Mouse (Mus musculus): ENCODE measurements around the gene Lipt2. TPM values are rescaled to one million over a fixed set of nuclear protein-coding genes. Genes with fewer than 3 reads are reported as not detected.

The Lipt2 gene
- 1 to 10 TPM; 3.4 to 4.1 TPM for total RNA-seq (2021)
- long read RNA-seq, experiment 1, partial matches to known transcripts, result 0 of 2 reads
- long read RNA-seq, experiment 1, other reads (novel, unspliced or antisense), result 0 of 2 reads
- long read RNA-seq, experiment 2, partial matches to known transcripts, result 0 of 3 reads
- long read RNA-seq, experiment 2, other reads (novel, unspliced or antisense), result 0 of 3 reads

DNA sequence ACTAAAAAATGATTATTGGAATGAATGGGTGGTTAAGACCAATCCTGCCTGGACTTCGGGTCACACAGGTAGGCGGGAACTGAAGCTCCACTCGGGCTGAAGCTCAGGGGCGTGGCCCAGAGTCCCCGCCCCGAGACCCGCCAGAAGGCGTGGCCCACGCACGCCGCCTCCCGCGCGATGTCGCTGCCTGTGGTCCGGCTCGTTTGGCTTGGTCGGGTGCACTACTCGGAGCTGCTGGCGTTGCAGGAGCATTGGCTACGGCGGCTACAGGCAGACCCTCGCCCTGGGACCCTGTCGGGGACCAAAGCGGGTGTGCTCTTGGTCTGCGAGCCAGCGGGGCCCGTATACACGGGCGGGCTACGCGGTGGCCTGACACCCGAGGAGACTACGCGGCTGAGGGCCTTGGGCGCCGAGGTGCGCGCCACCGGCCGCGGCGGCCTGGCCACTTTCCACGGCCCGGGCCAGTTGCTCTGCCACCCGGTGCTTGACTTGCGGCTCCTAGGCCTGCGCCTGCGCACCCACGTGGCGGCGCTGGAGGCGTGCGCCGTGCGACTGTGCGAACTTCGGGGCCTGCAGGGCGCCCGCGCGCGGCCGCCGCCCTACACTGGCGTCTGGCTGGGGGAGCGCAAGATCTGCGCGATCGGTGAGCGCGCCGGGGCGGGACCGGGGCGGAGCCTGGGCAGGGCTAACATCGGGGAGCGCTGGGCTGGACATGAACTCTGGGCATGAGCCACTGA lies at the start of gene Lipt2:
Gene Lipt2, plus strand, starts transcription at position 173 of the 737 bp plus-strand sequence.
- DNase-seq (ENCODE audit: low spot score in 2 of 2), result peak; percentile 94 to 95

DNA sequence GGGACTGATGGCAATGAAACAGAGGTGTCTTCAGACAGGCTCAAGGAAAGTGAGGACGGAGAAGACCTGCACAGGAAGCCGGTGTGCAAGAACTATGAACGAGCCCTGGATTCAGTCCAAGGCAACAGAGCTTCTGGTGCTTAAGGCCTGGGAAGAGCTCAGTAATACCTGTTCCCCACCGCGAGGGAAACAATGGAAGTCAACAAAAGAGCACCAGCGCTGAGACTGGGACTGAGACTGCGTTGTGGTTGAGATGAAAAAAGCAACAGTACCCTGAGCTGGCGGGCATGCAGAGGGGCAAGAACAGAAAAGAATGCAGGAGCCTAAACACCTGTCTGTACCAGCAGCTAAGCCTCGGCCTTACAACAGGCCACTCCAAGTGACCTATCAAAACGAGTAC lies 47.6 kb upstream of the Lipt2 start:
- no peak for DNase-seq (ENCODE audit: low spot score in 2 of 2)

DNA sequence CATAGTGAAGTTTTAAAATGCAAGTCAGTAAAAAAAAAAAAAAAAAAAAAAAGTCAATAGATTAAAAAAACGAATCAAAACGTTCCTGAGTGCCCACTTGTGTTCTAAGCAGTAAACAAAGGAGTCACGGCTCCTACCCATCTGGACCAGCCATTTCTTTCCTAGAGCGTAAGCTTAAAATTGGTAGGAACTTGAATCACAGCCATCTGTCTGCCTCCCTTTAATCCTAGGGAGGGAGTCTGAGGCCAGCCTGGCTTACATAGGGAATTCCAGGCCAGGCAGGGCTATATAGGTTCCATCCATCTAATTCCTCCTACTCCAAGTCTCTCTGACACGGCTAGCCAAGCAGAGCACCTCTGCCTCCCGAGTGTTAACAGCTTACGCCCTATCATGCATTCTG lies 45.3 kb upstream of the Lipt2 start:
- no peak for DNase-seq (ENCODE audit: low spot score in 2 of 2)

DNA sequence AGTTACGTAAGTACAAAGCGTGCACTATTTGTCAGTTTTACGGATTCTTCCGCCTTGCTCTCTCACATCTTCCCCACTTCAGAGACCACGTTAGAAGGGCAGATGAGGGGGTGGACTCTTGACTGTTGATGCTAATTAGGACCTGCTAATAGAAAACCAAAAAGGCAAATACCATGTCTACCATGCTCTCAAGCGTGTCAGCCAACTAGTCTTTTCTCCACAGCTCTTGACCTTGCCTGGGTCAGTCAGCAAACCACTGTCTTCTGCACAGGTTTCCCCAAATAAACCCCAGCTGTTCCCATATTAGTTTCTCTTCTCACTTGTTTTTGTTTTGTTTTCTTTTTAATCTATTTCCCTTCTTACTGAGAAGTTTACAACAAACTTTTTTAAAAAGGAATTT lies 44.8 kb upstream of the Lipt2 start:
- no peak for DNase-seq (ENCODE audit: low spot score in 2 of 2)

DNA sequence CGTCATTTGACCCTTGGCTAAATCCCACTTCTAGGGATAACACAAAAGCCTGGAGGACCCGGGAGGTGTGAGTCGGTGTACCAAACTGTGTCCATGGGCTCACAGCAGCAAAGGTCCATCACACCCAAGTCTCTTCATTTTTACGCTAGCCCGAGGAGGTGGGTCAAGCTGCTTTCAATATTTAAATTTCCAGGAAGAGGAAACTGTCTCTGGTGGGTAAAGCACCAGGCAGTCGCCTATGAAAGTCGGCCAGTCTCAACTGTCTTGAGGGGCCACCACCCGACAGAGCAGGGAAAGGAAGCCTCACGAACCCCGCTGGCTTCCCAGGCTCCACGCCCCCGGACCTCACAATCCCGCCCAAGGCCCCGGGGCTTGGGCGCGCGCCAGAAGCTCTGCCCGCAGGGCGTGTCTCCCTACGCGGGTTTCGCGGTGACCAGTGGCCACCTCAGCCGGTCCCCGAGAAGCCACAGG lies 38.3 kb upstream of the Lipt2 start:
- DNase-seq (ENCODE audit: low spot score in 2 of 2), result peak in 1 of 2 experiments; percentile 66

DNA sequence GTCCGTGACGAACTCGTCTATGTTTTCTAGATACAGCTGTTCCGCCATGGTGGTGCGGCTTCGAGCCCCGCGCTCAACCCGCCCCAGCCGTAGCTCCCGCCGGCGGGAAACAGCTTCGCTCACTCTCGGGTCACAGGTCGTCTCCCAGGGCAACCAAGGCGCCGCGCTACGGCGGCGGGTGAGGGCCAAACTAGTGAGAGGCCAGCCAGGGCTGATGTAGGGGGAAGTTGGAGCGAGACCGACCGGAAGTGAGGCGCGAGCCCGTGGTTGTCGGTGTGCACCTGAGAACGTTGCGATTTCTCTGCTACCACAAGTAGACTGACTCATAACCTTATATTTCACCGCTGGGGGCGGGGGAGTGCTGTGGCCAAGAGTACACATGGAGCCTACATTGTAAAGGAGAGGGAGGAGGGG lies 37.7 kb upstream of the Lipt2 start, which contains the start of gene Pold3:
Gene Pold3, minus strand, starts transcription at position 190 of the 414 bp plus-strand sequence.
- DNase-seq (ENCODE audit: low spot score in 2 of 2), result peak; percentile 100

DNA sequence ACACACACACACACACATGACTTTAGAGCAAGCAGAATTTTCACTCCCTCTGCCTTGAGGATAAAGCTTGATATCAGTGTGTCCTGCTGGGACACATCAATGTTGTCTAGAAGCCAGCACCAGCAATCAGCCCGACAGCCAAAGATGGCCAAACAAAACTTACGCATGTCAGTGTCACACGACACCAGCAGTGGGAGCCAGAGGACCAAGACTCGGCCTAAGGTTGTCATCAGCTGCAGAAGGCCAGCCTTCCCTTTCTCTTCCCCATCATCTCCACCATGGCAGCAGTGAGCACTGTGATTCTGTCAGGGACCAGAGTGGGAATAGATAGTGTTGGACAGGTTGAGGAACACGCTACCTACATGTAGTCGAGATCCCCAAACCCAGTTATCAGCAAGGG lies 35.6 kb upstream of the Lipt2 start:
- peak; percentile 11 to 28 for DNase-seq (ENCODE audit: low spot score in 2 of 2)

DNA sequence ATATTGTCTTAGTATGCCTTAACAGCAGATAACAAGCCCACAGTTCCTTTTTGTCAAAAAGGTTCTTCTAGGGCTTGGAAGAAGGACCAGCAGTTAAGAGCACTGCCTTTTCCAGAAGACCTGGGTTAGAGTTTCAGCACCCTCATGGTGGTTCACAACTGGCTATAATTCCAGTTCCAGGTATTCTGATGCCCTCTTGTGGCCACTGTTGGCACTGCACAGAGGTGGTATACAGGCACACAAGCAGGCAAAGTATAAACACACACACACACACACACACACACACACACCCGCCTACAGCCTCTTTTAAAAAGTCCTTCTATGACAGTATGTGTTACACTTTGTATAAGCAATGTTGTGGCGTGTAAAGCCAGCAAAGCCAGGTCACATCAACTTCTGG lies 34.9 kb upstream of the Lipt2 start:
- peak; percentile 18 to 44 for DNase-seq (ENCODE audit: low spot score in 2 of 2)

DNA sequence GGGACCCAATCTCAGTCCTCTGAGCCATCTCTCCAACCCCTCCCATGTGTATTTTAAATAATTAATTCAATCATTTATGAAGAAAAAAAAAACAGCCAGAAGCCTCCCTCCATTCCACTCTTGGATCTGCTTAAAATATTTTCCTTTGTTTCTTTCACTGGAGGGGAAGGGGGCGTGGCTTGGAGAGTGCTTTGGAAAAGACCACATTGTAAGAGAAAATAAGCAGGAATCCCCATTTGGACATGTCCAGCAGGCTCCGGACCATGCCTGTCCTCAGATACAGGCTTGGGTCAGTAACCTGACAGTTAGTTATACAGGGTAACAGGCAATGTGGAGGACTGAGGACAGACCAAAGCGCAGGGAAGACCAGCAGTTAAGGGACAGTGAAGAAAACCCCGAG lies 33.9 kb upstream of the Lipt2 start:
- no peak for DNase-seq (ENCODE audit: low spot score in 2 of 2)

DNA sequence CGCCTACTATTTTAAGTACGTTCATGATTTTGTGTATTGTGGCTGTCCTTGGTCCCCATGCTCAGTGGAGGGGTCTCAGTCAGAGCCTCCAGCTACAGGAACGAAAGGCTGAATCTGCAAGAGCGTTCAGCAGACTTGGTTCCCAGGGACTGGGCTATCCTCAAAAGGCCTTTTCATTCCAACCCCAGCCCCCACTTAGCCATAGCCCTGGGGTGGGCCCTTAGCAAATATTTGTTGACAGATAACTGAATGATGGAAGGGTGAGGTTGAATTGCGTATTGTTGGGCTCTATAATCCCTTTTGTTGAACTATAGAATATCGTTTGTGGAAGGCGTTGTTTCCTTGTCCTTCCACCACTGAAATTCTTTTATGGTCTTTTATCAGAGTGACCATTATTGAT lies 32.6 kb upstream of the Lipt2 start:
- no peak for DNase-seq (ENCODE audit: low spot score in 2 of 2)

DNA sequence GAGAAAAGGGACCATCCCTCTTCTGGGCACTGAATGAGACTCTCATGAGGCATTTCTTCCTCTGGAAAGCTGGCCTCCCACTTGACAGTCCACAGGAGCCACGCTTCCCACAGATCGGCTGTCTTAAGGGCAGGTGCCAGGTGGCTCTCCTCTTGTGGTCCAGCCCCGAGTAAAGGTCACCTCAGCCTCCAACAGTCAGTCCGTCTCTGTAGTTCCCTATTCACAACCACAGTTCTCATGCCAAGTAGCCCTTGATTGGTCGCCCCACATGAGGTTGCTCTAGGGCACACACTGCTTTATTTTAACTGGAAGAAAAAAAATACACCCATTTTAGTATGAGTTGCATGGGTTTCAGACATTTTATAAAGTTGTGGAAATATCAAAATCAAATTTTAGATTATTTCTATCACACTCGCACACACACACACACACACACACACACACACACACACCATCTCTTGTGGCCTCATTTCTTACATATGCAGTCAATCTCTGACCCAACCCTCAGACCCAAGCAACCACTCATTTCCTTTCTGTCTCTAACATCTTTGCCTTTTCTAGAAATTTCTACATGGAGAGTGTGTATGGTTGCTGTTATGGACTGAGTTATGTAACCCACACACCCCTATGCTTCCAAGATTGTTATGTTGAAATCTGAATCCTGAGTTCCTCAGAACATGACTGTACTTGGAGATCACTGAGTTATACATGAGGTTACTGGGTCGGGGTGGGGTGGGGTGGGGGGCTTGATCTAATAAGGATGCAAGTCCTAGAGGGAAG lies 30.6 kb upstream of the Lipt2 start:
- no peak for DNase-seq (ENCODE audit: low spot score in 2 of 2)

DNA sequence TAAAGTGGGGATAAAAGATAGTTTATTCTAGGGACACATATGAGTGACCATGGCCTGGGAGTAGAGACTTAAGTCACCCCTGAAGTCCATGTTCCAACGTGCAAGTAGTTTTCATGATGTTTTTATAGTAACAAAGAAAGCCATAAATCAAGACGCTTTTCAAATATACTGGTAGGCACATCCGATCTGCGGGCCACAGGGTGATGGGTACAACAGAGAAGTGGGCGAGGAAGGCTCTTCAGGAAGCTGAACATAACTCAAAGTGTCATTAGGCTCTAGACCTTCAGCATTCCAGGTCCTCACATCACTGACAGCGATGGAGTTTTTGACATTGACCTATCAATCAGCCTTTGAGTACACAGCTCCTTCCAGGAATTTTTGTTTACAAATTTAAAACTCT lies 28.5 kb upstream of the Lipt2 start:
- DNase-seq (ENCODE audit: low spot score in 2 of 2), result no peak

DNA sequence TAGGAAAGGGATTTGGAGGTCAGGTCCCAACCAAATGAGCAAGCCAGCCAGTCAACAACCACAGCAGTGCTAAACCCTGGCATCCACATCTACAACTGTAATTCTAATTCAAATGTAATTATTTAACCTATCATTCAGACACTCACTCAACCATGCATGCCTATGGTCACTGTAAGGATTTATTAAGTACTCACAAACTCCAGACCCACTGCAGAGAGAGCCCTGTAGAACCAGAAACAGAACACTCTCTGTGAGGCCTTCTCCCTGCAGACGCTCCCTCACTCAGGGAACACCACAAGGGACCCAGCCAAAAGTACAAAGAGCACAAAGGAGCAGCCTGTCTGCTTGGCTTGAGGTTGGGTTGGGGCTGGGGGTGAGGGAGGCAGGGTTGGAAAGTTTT lies 26.7 kb upstream of the Lipt2 start:
- DNase-seq (ENCODE audit: low spot score in 2 of 2), result no peak

DNA sequence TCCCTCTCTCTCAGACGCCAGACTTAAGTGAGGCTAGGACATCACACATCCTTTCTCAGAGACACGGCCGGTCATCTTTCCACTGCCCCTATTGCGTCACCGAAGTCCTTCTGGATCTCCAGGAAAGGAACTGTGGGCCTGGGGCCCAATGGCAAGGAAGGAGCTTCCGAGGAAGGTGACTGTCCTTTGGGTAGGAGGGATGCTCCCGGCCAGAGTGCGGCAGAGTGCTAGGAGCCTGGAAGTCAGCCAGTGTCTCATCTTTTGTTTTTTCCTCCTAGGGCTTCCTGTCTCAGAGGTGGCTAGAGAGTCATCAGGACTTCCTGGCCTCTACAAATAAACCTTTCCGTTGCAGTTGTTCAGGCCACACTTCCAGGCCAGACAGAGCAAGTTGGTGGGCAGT lies 22.0 kb upstream of the Lipt2 start:
- no peak for DNase-seq (ENCODE audit: low spot score in 2 of 2)

DNA sequence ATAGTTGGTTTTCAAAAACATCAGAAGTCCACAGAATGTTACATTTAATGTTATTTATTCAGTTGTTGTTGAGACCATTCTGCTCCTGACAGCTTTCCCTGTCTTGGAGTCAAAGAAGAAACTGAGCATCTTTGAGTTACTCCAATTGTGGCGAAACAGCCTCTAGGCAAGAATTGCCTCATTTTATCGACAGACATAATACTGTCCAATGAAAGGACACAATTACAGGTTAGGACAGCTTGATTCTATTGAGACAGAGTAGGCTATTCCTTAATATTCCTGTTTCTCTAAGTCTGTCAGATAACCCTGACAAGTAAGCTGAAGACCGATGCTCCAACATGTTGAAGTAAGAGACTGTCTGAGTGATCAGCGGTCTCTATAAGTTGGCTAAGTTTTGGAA lies 21.0 kb upstream of the Lipt2 start:
- DNase-seq (ENCODE audit: low spot score in 2 of 2), result no peak

DNA sequence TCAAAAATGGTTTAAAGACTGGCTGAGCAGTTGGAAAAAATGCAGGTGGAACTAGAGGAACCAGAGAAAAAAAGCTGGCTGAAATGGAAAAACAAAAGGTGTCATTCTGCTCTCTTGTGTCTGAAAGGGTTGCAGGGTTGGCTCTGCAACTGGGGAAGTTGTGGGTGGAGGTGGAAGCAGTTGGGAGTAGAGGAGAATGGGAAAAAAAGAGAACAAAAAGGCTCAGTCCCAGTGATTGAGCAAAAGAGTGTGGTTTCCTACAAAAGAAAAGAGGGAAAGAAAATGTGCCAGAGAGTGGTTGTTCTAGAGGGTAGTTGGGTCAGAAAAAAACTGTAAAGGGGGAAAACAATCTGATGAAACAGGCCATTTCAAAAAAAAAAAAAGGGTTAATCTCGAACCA lies 18.5 kb upstream of the Lipt2 start:
- no peak for DNase-seq (ENCODE audit: low spot score in 2 of 2)

DNA sequence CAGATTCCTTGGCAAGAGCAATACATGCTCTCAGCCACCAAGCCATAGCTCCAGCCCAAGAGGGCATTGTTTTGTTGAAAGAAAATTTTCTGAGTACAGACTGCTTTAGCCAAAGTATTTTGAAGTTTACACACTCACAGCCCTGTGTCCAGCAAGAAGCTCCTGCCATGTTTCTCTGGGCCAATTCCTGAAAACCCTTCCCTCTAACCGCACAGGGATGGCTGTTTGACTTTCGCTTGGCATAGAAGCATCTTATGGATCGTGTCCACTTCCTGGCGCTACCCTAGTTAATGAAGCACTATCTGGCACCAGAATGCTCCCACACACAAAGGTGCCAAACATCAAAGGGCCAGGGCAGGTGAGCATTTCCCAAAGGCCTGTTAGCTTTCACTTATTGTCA lies 10.5 kb upstream of the Lipt2 start:
- DNase-seq (ENCODE audit: low spot score in 2 of 2), result no peak

DNA sequence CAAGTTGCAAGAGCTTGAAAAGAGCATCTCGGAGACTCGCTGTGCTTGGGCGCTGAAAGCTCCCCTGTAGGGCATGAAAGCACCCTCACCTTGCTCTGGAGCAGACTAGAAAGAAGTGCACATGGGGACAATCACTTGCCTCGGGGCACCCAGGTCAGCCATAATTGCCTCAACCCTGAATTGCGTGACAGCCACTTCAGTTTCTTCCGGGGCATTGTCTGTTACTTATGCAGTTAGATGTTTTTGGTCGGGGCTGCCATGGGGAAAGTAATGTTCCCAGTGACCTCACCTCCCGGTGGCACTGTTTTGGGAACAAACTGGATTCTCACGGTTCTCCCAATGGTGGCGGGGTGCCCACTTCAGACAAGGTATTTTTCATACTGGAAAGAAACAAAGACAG lies 9.0 kb upstream of the Lipt2 start:
- no peak for DNase-seq (ENCODE audit: low spot score in 2 of 2)

DNA sequence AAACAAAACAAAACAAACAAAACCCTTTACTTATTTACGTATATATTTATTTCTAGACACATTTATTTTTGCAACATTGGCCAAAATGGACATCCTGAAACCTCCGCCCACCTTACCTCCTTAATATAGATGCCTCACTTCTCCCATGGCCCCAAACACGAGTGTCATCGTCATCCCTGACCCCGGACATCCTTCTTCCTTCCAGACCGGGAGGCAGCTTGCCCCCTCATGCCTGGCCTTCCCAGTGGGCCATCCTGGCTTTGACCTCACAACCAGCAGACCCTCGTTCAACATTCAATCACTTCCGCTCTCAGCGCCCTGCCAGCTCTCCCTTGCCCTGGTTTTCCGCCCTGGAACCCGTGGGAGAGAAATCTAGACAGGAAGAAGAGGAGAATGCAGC lies 8.5 kb upstream of the Lipt2 start:
- no peak for DNase-seq (ENCODE audit: low spot score in 2 of 2)

DNA sequence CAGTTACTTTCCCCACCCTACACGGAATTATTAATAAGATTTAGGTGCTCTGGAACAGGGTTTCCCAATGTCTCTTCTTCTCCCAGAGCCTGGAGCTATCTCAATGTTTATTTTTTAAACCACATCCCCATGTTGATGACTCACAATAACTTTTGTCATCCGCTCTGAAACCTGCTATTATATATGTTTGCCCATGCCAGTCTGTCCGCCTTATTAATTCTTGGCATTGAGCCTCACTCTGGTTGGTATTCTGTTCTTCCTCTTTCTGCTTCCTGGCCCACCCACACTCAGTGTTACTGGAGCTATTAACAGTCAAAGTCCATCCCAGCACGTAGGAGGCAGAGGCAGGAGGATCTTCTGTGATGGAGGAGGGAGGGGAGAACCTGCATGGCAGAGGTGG lies 1.4 kb upstream of the Lipt2 start:
- DNase-seq (ENCODE audit: low spot score in 2 of 2), result no peak

DNA sequence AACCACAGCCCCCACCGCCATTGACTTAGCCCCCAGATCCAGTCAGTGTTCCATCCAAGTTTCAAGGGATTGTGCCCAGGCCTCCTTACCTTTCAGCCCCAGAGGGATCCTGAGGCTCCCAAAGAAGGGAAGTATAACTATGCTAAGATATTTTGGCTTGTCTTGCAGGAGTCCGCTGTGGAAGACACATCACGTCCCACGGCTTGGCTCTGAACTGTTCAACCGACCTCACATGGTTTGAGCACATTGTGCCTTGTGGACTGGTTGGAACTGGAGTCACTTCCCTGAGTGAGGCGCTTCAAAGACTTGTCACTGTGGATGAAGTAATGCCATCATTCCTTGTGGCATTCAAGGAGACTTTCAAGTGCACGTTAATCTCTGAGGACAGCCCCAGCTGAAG lies 929 bp downstream of the Lipt2 start:
- peak in 1 of 2 experiments; percentile 19 for DNase-seq (ENCODE audit: low spot score in 2 of 2)

DNA sequence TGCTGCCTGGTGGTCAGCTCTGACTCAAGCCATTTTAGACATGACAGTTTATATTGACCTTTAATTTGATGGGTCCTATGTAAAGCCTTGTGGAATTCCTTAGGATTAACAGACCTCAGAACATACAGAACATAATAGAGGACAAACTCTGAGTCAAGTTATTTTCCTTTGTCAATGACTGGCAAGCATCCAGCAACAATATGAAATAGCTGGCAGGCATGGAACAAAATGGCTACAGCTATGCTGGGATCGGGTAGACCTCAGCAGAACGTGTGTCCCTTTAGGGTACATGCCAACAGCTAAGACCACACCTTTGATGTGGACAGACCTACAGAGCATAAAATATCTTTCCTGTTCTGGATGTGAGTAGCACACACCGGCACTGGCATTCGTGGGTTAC lies 4.4 kb downstream of the Lipt2 start:
- DNase-seq (ENCODE audit: low spot score in 2 of 2), result no peak

Data from adrenal gland, adult 18-20 months (tissue).